Mouse (Mus musculus) brain, embryonic 14.5 days (tissue): ENCODE data around the gene Snrpg.

Experiments used
- CTCF ChIP-seq: fragments of 200-500 bp; IDR thresholded peaks from 2 replicates; pipeline ENCODE4 v1.5.1; 2012; ENCODE audit warnings: inconsistent platforms, mild to moderate bottlenecking, moderate library complexity, borderline replicate concordance; ENCODE audit not compliant: insufficient read depth, insufficient read length; ENCODE audit errors: extremely low read depth
- POLR2A ChIP-seq: fragments of 200-500 bp; IDR thresholded peaks from 2 replicates; pipeline ENCODE4 v1.6.1; 2012; ENCODE audit warnings: mild to moderate bottlenecking, inconsistent platforms, borderline replicate concordance; ENCODE audit not compliant: poor library complexity, insufficient read depth, insufficient read length, severe bottlenecking; ENCODE audit errors: extremely low read depth

GRCm38 (mm10) chr6:86420491-86420890 lies 49.4 kb downstream of the Snrpg start:
- TF ChIP-seq CTCF (peak; percentile 34; the same call in 1 of the 2 replicates), POLR2A (no peak)
